Mouse (Mus musculus) testis, adult 2 months (tissue): Measurements from ENCODE around the gene Taf1b.
"Not testable (repeated sequence)": the region's sequence is repeated elsewhere in the genome, so short reads cannot be mapped to it uniquely, and the experiment has no call there.

ENCODE experiments used
- CTCF ChIP-seq: fragments of 200-500 bp; IDR thresholded peaks from 2 replicates; pipeline ENCODE4 v1.5.1; 2012; ENCODE audit warnings: low read depth, mild to moderate bottlenecking, inconsistent platforms, low read length, moderate library complexity; ENCODE audit not compliant: control insufficient read depth, insufficient read depth, insufficient replicate concordance
- POLR2A ChIP-seq: fragments of 200-500 bp; IDR thresholded peaks from 2 replicates; pipeline ENCODE4 v1.6.1; 2012; ENCODE audit warnings: low read depth, mild to moderate bottlenecking, inconsistent platforms, low read length, moderate library complexity; ENCODE audit not compliant: control insufficient read depth

- not testable (repeated sequence) for TF ChIP-seq POLR2A, CTCF
These were observed 34.7 kb upstream of the Taf1b start for GRCm38 (mm10) chr12:24463490-24463889.
